Mouse (Mus musculus): ENCODE measurements around the gene Rara. TPM values are rescaled to one million over a fixed set of nuclear protein-coding genes. Genes with fewer than 3 reads are reported as not detected.
"Not testable (repeated sequence)": the region's sequence is repeated elsewhere in the genome, so short reads cannot be mapped to it uniquely, and the experiment has no call there.

The Rara gene
- polyA plus RNA-seq, 1 experiment from 2014 or later: 8.7 TPM

GRCm38 (mm10) chr11:98925265-98925721, 2.3 kb upstream of the Rara start:
- no peaks in the 10 kb centered on the region for H3K9me3 ChIP-seq (replicated peaks)
- H3K4me3 ChIP-seq: no peak overlapping the region
- peak; percentile 8; the same call in 1 of the 2 replicates for ATAC-seq
- H3K4me2 ChIP-seq: peak overlapping the region; percentile 42
- peaks cover 10% of the 10 kb centered on the region; the same call in 1 of the 2 replicates for H3K36me3 ChIP-seq (ENCODE audit: poor library complexity, severe bottlenecking)
- H3K4me1 ChIP-seq: peaks cover 76% of the 10 kb centered on the region
- no peaks in the 10 kb centered on the region for H3K27me3 ChIP-seq
- peak overlapping the region; percentile 55 for H3K27ac ChIP-seq
- peak overlapping the region; percentile 37; the same call in 1 of the 2 replicates for H3K9ac ChIP-seq
- WGBS: 0% methylated on average over 10 of the region's 10 CpGs

- Histone ChIP-seq H3K4me2 (peak overlapping the region; percentile 42), H3K27me3 (no peaks in the 10 kb centered on the region), H3K9me3 (replicated peaks) (no peaks in the 10 kb centered on the region), H3K27ac (peak overlapping the region; percentile 55), H3K4me1 (peaks cover 82% of the 10 kb centered on the region), H3K9ac (peak overlapping the region; percentile 40), H3K4me3 (no peak overlapping the region), H3K36me3 (ENCODE audit: poor library complexity, severe bottlenecking) (peaks cover 5% of the 10 kb centered on the region; the same call in 1 of the 2 replicates)
- ATAC-seq: no peak; the same call in 1 of the 2 replicates
- 3% methylated on average over 12 of the region's 12 CpGs for WGBS
Measured at GRCm38 (mm10) chr11:98925868-98926311, 1.7 kb upstream of the Rara start.

- peaks cover 88% of the 10 kb centered on the region for H3K4me1 ChIP-seq
- H3K27ac ChIP-seq: peak overlapping the region; percentile 19; the same call in 1 of the 2 replicates
- H3K4me2 ChIP-seq: no peak overlapping the region
- H3K36me3 ChIP-seq (ENCODE audit: poor library complexity, severe bottlenecking): no peaks in the 10 kb centered on the region
- no peak for ATAC-seq
- H3K4me3 ChIP-seq: no peak overlapping the region
- no peaks in the 10 kb centered on the region for H3K27me3 ChIP-seq
- 66% methylated on average over 7 of the region's 7 CpGs for WGBS
- no peaks in the 10 kb centered on the region for H3K9me3 ChIP-seq (replicated peaks)
- no peak overlapping the region for H3K9ac ChIP-seq
Measured at GRCm38 (mm10) chr11:98926553-98926952, 1.1 kb upstream of the Rara start.

- Histone ChIP-seq H3K4me1 (peaks cover 94% of the 10 kb centered on the region), H3K36me3 (ENCODE audit: poor library complexity, severe bottlenecking) (no peaks in the 10 kb centered on the region), H3K27ac (no peak overlapping the region), H3K9me3 (replicated peaks) (no peaks in the 10 kb centered on the region), H3K4me2 (peak overlapping the region; percentile 74), H3K27me3 (no peaks in the 10 kb centered on the region; the same call in 1 of the 2 replicates), H3K4me3 (peak overlapping the region; percentile 50), H3K9ac (peak overlapping the region; percentile 71)
- no peak for ATAC-seq
- 7% methylated on average over 12 of the region's 12 CpGs for WGBS
Measured at GRCm38 (mm10) chr11:98928186-98928893, 722 bp downstream of the Rara start.

GRCm38 (mm10) chr11:98929503-98929902, 1.9 kb downstream of the Rara start:
- H3K9ac ChIP-seq: peak overlapping the region; percentile 54
- 3% methylated on average over 9 of the region's 9 CpGs for WGBS
- H3K27ac ChIP-seq: peak overlapping the region; percentile 14; the same call in 1 of the 2 replicates
- H3K36me3 ChIP-seq (ENCODE audit: poor library complexity, severe bottlenecking): no peaks in the 10 kb centered on the region
- peaks cover 1% of the 10 kb centered on the region for H3K27me3 ChIP-seq
- no peak overlapping the region for H3K4me3 ChIP-seq
- no peak for ATAC-seq
- no peaks in the 10 kb centered on the region for H3K9me3 ChIP-seq (replicated peaks)
- peak overlapping the region; percentile 74 for H3K4me2 ChIP-seq
- peaks cover 86% of the 10 kb centered on the region for H3K4me1 ChIP-seq

GRCm38 (mm10) chr11:98930127-98930601, 2.5 kb downstream of the Rara start:
- ATAC-seq: no peak

GRCm38 (mm10) chr11:98930773-98931512, 3.3 kb downstream of the Rara start:
- ATAC-seq: no peak
- 47% methylated on average over 10 of the region's 10 CpGs for WGBS
- Histone ChIP-seq H3K9ac (peak overlapping the region; percentile 41), H3K9me3 (replicated peaks) (no peaks in the 10 kb centered on the region), H3K4me3 (no peak overlapping the region), H3K4me2 (no peak overlapping the region), H3K36me3 (ENCODE audit: poor library complexity, severe bottlenecking) (no peaks in the 10 kb centered on the region), H3K27ac (peak overlapping the region; percentile 64), H3K27me3 (peaks cover 12% of the 10 kb centered on the region), H3K4me1 (peaks cover 73% of the 10 kb centered on the region)

More at GRCm38 (mm10) chr11:98930127-98930601, 2.5 kb downstream of the Rara start:
- Histone ChIP-seq H3K27me3 (peaks cover 6% of the 10 kb centered on the region), H3K27ac (0 out of 2 replicates have a peak overlapping the region, but pooled peaks have one; percentile 7), H3K36me3 (ENCODE audit: poor library complexity, severe bottlenecking) (no peaks in the 10 kb centered on the region), H3K4me2 (peak overlapping the region; percentile 74), H3K9me3 (replicated peaks) (no peaks in the 10 kb centered on the region), H3K4me1 (peaks cover 79% of the 10 kb centered on the region), H3K9ac (no peak overlapping the region), H3K4me3 (no peak overlapping the region)
- 48% methylated on average over 7 of the region's 7 CpGs for WGBS

GRCm38 (mm10) chr11:98931513-98932292, 4.1 kb downstream of the Rara start:
- H3K9ac ChIP-seq: peak overlapping the region; percentile 41
- 26% methylated on average over 7 of the region's 7 CpGs for WGBS
- peaks cover 19% of the 10 kb centered on the region for H3K27me3 ChIP-seq
- H3K36me3 ChIP-seq (ENCODE audit: poor library complexity, severe bottlenecking): no peaks in the 10 kb centered on the region
- 0 out of 2 replicates have a peak overlapping the region, but pooled peaks have one; percentile 1 for H3K4me2 ChIP-seq
- no peaks in the 10 kb centered on the region for H3K9me3 ChIP-seq (replicated peaks)
- peaks cover 73% of the 10 kb centered on the region for H3K4me1 ChIP-seq
- ATAC-seq: no peak
- peak overlapping the region; percentile 64 for H3K27ac ChIP-seq
- H3K4me3 ChIP-seq: no peak overlapping the region

- no peak overlapping the region for H3K27ac ChIP-seq
- H3K4me1 ChIP-seq: peaks cover 74% of the 10 kb centered on the region
- H3K27me3 ChIP-seq: peaks cover 19% of the 10 kb centered on the region
- no peaks in the 10 kb centered on the region for H3K9me3 ChIP-seq (replicated peaks)
- WGBS: 43% methylated on average over 19 of the region's 19 CpGs
- H3K4me2 ChIP-seq: 0 out of 2 replicates have a peak overlapping the region, but pooled peaks have one; percentile 3
- H3K36me3 ChIP-seq (ENCODE audit: poor library complexity, severe bottlenecking): no peaks in the 10 kb centered on the region
- H3K4me3 ChIP-seq: no peak overlapping the region
- ATAC-seq: no peak
- no peak overlapping the region for H3K9ac ChIP-seq
Measured at GRCm38 (mm10) chr11:98932293-98933091, 4.9 kb downstream of the Rara start.

- no peak overlapping the region for H3K27ac ChIP-seq
- H3K4me3 ChIP-seq: no peak overlapping the region
- ATAC-seq: no peak
- H3K4me2 ChIP-seq: 0 out of 2 replicates have a peak overlapping the region, but pooled peaks have one; percentile 1
- H3K4me1 ChIP-seq: peaks cover 74% of the 10 kb centered on the region
- WGBS: 50% methylated on average over 9 of the region's 9 CpGs
- no peaks in the 10 kb centered on the region for H3K36me3 ChIP-seq (ENCODE audit: poor library complexity, severe bottlenecking)
- peaks cover 19% of the 10 kb centered on the region for H3K27me3 ChIP-seq
- no peaks in the 10 kb centered on the region for H3K9me3 ChIP-seq (replicated peaks)
- no peak overlapping the region for H3K9ac ChIP-seq
Measured at GRCm38 (mm10) chr11:98933151-98933550, 5.5 kb downstream of the Rara start.

- H3K36me3 ChIP-seq (ENCODE audit: poor library complexity, severe bottlenecking); ATAC-seq; H3K27ac ChIP-seq; H3K4me3 ChIP-seq; H3K9ac ChIP-seq; H3K9me3 ChIP-seq (replicated peaks); H3K4me2 ChIP-seq: not testable (repeated sequence)
- H3K27me3 ChIP-seq: peaks cover 19% of the 10 kb centered on the region
- peaks cover 74% of the 10 kb centered on the region for H3K4me1 ChIP-seq
- WGBS: 81% methylated on average over 2 of the region's 2 CpGs
Measured at GRCm38 (mm10) chr11:98933847-98934246, 6.2 kb downstream of the Rara start.

Data from forebrain, embryonic 13.5 days (tissue).